Mouse (Mus musculus) fibroblast of lung, adult 2 months (primary cell): ENCODE measurements around the gene Tcl1.
"Not testable (repeated sequence)": the region's sequence is repeated elsewhere in the genome, so short reads cannot be mapped to it uniquely, and the experiment has no call there.

Source experiments
- DNase-seq: peaks from one replicate; pipeline ENCODE4 v3.0.0-alpha.2; 2011; ENCODE audit warnings: low read depth

The Tcl1 gene

DNA sequence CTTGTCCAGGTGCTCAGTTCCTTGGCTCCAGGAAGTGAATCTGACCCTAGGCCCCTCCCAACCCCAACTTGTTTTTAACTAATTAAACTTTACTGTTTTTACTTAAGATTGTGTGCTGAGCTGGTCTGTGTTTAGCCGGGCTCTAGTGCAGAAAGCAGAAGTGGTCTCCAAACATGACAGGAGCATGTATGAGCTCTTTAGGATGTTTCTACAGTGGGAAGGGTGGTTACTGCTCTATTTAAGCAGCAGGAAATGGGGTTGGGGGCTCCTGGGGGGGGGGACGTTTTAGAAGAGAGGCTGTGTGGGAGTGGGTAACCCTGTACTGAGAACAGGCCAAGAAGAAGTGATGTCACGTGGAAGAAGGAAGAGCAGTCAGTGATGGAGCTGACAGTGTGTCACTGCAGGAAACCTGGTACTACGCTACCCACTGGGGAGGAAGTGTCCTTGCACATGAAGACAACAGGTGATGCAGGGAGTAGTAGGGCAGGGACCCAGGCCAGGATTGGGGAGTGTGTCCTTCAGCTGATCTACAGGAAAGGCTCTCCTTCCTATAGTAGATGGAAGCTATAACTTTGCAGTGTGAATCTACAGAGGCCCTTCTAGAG, 41.5 kb downstream of the Tcl1 start:
- not testable (repeated sequence) for DNase-seq

DNA sequence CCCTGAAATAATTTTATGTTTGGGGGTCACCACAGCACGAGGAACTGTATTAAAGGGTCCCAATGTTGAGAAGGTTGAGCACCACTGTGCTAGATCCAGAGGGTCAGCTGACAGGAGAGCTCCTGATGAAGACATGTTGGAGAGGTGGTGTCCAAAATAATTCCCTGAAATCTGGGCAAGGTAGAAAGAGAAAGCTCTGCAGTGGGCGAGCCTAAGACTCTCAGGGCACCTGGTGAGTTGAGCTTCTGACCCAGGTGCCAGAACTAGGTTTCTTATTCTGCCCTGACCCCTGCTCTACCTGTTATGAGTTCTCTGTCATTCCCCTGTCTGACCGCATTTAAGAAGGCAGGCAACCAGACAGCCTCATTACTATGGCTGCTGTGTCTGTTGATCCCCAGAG, 46.5 kb downstream of the Tcl1 start, which contains the start of gene Tcl1b5:
Gene Tcl1b5, plus strand, starts transcription at position 301 of the 400 bp plus-strand sequence.
- DNase-seq, result not testable (repeated sequence)

DNA sequence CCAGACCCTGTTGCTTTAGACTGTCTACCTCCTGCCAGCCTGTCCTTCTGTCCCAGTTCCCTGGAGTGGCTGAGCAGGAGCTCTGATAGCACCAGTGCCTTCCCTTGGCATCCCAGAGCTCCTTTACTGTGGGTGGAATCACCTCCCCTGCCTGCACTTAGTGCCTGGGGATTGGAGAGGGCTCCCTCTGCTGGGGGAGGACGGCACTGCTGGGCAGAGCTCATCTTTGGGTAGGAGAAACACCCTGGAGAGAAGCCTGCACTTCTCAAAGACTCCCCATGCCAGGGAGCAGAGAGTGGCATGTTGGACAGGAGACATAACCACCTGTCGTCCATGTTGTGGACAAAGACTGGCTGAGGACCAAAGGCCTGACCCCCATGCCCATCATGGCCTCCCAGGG, 48.3 kb downstream of the Tcl1 start:
- DNase-seq, result not testable (repeated sequence)

DNA sequence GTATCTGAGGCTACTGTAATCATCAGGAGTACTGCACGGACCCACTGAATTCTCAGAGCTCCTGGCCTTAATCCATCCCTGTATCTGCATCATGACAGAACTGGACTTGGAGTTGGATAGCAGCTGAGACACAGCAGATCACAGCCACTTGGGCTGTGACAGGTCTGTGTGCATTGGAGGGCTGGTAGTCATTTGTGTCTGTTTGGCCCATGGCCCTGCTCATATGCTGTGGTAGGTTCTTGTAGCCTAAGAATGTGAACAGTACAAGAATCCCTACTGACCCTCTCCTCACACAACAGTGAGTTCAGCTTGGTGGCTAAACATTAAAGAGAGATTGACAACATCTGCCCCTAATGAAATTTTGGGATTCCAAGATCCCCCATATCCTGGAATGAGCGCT, 49.2 kb downstream of the Tcl1 start:
- DNase-seq, result no peak
